Mouse (Mus musculus): ENCODE data around the gene P2ry13. TPM values are rescaled to one million over a fixed set of nuclear protein-coding genes. Genes with fewer than 3 reads are reported as not detected.
A peak's percentile ranks its signal among the peaks of the same experiment; 100 is the strongest.

Gene P2ry13
- total RNA-seq, 1 experiment from 2014 or later: 2.0 TPM

DNA sequence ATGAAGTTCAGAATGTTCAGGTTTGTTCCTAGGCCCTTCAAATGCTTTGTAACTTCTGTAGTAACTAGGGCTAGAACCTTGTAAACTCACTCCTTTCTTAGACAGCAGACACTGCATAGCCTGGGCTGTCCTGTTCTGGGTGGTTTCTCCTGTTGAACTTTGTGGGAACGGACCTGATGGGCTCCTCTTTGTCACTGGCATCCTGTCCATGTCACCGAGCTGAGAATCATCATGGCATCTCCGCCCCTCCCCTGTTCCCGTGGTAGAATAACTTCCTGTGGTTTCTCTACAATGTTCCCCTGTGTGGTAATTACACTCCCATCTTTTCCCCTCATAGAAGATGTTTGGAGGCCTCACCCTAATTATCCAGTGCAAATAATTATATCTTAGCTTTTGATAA, 4.7 kb downstream of the P2ry13 start:
- peak; percentile 25 to 33; a peak in 2 of 4 replicates for ATAC-seq (replicated peaks in 1 of 2; ENCODE audit: insufficient read depth in 1 of 2, low FRiP score in 2 of 2, low TSS enrichment in 1 of 2, low read depth in 1 of 2, poor library complexity in 2 of 2, severe bottlenecking in 2 of 2)

DNA sequence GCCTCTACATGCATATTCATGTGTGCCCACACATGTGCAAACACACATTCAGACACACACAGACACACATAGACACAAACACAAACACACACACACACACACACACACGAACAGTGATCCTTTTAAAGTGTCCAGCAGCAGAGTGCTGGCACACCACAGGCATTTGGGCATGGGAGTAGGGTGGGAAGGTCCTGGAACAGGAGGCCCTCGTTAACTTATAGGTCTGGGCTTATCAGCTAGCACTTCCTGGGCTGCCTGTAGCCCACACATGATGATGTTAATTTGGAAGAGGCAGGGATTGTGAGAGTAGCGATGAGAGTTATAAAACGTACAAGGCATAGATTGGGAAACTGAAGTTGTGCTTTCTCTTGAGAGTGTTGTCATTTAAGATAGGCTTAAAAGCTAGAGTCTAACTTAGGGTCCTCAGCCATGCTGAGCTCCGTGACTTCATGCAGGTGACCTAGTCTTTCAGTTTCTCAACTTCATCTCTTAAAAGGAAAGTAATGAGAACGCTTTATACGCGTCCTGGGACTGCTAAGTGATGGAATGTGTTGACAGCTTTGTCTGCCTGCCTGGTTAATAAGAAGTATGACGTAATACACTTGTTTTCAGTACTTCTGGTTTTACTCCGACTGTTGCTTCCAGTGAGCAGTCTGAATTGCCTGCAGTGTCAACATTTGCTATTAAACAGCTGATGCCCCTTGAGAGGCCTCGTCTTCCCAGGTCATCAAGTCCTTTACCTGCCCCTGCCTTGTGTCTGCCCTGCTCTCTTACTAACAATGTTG, 5.8 kb downstream of the P2ry13 start:
- no peak for ATAC-seq (replicated peaks in 1 of 2; ENCODE audit: insufficient read depth in 1 of 2, low FRiP score in 2 of 2, low TSS enrichment in 1 of 2, low read depth in 1 of 2, poor library complexity in 2 of 2, severe bottlenecking in 2 of 2)

DNA sequence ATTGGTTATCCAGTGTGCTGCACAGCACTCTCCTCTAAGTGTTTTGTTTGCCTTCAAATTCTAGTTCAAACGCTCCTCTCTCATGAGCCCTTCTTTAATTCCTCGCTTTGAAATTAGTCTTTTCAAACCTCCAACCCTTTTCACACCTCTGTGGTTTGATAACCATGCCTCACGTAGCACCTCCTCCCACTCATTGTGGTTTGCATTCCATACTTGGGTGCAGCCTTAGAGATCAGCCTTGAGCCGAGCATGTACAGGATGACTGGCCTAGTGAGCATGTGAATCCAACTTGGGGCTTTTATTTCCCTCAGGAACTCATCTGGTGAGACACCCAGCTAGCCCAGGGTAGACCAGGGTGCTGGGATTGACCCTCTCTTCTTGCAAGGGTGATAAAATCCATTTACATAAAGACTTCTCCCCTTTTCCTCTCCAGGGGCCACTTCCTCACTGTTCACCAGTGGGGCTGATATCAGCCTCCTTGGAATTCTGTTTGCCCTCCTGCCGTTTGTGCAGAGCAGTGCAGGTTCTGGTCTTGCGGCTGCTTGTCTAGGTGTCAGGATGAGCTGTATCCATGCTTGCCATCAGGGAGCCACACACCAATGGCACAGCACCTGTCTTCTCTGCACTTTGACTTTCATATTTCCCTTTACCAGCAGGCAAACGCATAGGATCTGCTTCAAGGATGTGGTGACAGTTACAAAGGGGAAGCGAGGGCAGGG, 6.7 kb downstream of the P2ry13 start:
- 0 out of 4 replicates have a peak, but pooled peaks of 1 of the 2 experiments have one; percentile 24 for ATAC-seq (replicated peaks in 1 of 2; ENCODE audit: insufficient read depth in 1 of 2, low FRiP score in 2 of 2, low TSS enrichment in 1 of 2, low read depth in 1 of 2, poor library complexity in 2 of 2, severe bottlenecking in 2 of 2)

DNA sequence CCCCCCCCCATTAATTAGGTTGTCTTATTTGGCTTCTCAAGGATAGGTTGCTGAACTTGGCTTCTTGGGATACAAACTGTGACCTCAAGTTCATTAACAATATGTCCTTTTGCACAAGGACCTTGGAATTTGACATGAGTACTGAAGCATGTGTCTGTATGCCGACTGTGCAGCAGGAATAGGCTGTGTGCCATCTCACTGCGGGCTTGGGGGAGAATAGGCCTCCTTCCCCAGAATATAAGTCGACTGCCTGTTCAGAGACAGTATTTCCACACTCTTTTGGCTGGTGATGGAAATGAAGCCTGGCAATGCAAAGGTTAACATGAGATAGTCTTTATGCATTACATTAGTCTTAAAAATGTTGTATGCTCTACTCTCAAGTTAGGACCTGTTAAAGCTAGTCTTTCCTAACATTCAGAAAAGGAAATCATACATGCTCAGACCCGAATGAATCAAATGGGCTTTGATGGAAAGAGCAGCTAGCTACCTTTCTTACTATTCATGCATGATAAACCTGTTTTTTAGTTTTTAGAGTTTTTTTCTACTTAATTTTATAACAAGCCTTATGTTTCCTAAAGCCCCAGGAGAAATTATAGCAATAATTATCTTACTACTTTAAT, 13.2 kb downstream of the P2ry13 start:
- no peak for ATAC-seq (replicated peaks in 1 of 2; ENCODE audit: insufficient read depth in 1 of 2, low FRiP score in 2 of 2, low TSS enrichment in 1 of 2, low read depth in 1 of 2, poor library complexity in 2 of 2, severe bottlenecking in 2 of 2)

DNA sequence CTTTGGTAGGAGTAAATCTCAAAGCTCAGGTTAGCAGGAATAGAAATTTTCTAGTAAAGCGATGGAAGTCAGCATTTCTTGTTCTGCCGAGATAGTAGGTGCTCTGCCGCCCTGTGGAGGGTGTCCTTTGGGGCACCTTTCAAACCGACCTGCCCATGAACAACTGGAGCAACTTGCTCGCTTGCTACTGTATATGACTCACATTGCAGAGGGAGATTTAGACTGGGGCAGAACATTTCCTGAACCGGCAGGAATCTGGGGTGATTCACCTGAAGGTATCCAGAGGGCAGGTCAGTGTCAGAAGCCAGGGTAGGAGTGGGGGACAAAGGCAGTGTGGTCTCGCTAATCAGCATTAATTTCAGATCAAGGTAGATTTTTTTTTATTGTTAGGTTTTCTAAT, 15.7 kb downstream of the P2ry13 start, which contains the start of gene Gpr87:
TSS of gene Gpr87 (minus strand) at position 167 of the 400 bp plus-strand sequence.
- no peak for ATAC-seq (replicated peaks in 1 of 2; ENCODE audit: insufficient read depth in 1 of 2, low FRiP score in 2 of 2, low TSS enrichment in 1 of 2, low read depth in 1 of 2, poor library complexity in 2 of 2, severe bottlenecking in 2 of 2)

DNA sequence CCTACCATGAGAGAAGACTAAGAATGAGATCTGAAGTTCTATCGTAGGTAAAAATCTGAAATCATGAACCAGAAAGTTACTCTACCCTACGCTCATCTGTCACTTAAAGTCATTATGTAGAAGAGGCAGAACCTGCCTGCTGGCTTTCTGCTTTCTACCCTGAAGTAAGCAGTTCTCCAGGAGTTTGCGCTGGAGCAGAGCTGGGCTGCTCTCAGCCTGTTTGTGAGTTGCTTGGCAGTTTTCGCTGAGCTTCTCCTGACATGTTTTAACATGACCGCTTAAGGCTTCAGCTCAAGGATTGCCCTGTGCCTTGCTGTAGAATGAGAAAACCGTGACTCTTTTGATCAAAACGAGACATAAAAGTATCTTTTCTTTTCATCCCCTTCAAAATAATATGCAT, 16.6 kb downstream of the P2ry13 start:
- ATAC-seq (replicated peaks in 1 of 2; ENCODE audit: insufficient read depth in 1 of 2, low FRiP score in 2 of 2, low TSS enrichment in 1 of 2, low read depth in 1 of 2, poor library complexity in 2 of 2, severe bottlenecking in 2 of 2): no peak

DNA sequence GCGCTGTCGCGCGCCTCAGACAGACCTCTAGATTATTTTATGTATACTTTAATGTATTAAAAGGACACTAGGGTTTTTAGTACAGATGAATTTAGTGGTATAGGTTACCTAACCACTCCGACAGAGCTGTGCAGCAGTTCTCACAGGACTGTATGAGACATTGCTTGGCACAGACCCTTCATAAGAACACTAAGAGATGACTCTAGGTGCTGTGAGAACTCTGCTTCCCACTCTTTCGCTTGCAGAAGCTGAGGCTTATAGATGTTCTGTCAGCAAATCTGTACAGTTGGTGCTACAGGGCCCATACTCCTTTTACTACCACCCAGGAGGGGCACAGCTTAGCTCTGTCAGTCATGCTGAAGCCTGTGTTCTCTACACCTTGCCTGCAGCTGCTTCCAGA, 19.0 kb downstream of the P2ry13 start:
- ATAC-seq (replicated peaks in 1 of 2; ENCODE audit: insufficient read depth in 1 of 2, low FRiP score in 2 of 2, low TSS enrichment in 1 of 2, low read depth in 1 of 2, poor library complexity in 2 of 2, severe bottlenecking in 2 of 2): no peak

DNA sequence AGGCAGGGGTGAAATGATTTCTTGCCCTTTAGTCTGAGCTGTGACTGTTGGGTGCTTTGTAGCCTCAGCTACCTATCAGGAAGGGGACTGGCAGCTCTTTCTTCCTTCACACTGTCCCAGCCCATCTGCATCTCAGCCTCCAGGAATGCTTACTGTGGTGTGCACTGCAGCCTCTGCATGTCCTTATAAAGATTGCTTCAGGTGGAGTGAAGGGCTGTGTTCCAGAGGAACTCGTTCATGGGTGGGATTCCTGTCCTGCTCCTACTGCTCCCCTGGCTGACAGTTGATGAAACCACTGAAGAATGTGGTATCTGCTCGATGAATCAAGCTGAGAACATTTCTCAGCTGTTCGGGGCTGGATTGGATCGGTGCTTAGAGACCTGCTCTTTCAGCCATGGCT, 23.3 kb downstream of the P2ry13 start:
- no peak for ATAC-seq (replicated peaks in 1 of 2; ENCODE audit: insufficient read depth in 1 of 2, low FRiP score in 2 of 2, low TSS enrichment in 1 of 2, low read depth in 1 of 2, poor library complexity in 2 of 2, severe bottlenecking in 2 of 2)

DNA sequence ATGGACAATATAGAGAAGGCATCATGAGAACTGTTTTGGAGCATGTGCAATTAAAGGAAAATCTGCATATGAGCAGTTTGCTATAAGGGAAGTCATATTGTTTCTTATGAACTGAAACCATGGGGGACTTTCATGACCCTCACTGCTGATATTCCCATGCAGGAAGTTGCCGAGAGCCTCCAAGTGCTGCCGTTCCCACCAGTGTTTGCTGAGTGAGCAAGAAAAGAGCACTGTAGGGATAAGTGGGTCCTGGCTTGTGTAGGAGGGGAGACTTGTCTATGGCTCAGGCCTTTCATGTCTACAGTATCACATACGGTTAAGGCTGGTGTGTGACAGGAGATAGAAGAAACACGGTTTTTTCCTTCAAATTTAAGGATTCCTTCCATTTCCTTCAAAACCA, 25.0 kb downstream of the P2ry13 start:
- ATAC-seq (replicated peaks in 1 of 2; ENCODE audit: insufficient read depth in 1 of 2, low FRiP score in 2 of 2, low TSS enrichment in 1 of 2, low read depth in 1 of 2, poor library complexity in 2 of 2, severe bottlenecking in 2 of 2): no peak

DNA sequence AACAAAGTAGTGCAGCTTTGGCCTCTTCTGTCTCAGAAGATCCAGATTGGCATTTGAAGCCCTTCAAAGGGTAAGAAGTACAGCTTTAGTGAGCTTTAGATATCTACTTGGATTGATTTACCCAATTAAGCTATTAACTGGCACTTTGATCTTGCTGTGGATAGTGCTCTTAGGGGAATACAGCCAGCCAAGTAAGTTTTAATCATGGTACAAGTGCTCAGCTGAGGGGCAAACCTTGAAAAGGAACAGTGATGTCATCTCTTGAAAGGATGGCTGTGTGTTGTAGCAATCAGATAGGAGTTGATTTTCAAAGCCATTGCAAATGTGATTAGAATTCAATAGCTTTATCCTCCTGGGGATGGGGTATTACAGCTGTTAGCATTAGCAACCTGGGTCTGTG, 28.6 kb downstream of the P2ry13 start:
- ATAC-seq (replicated peaks in 1 of 2; ENCODE audit: insufficient read depth in 1 of 2, low FRiP score in 2 of 2, low TSS enrichment in 1 of 2, low read depth in 1 of 2, poor library complexity in 2 of 2, severe bottlenecking in 2 of 2): no peak

DNA sequence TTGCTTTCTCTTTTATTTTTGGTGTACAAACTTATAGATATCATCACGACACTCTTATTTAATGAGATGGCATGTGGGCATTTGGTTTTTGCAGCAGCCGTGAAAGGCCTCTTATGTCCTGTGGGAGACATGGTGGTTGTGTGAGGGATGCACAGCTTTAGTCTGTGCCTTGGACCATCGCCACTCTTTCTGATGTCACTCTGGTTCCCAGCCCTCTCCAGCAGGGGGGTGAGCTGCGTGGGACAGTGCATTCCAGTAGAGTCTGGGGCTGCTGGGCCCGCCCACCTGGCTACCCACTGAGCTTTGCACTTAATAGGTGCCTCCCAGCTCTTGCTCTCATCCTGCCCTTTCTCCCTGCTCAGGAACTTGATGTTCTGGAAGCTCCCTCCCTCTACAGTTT, 29.5 kb downstream of the P2ry13 start:
- no peak for ATAC-seq (replicated peaks in 1 of 2; ENCODE audit: insufficient read depth in 1 of 2, low FRiP score in 2 of 2, low TSS enrichment in 1 of 2, low read depth in 1 of 2, poor library complexity in 2 of 2, severe bottlenecking in 2 of 2)

DNA sequence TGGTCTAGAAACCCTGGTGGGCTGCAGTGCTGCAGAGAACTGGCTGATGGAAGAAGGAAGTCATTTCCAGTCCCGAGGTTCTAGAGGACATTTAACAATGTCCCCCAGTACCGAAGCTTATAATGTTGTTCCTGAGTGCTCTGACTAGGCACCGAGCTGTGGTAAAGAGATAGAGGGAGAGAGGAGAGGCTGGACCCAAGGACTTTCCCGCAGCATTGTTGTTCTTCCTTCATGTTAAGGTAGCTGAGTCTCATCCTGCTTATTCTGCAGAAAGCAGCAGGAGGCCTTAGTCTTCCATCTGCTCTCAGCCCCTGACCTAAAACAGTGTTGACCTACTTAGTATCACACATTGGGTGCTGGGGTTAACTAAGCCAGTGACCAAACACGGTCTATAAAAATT, 33.8 kb downstream of the P2ry13 start:
- ATAC-seq (replicated peaks in 1 of 2; ENCODE audit: insufficient read depth in 1 of 2, low FRiP score in 2 of 2, low TSS enrichment in 1 of 2, low read depth in 1 of 2, poor library complexity in 2 of 2, severe bottlenecking in 2 of 2): no peak

DNA sequence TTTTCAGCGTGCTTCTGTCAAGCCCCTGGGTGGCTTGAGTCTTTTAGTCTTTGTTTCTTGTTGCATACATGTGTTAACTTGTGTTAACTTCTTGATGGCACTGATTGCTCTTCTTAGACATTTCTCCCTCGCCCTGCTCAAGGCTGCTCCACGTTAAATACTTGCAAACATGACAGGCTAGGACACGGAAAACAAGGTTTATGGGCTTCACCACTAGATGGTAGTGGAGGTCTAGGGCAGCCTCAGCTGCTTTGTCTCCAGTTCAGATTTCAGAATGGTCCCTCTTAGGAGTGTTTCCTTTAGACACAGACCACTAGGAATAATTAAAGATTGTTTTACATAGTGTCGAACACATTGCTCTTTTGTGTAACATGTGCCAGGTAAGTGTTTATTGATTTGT, 35.4 kb downstream of the P2ry13 start:
- ATAC-seq (replicated peaks in 1 of 2; ENCODE audit: insufficient read depth in 1 of 2, low FRiP score in 2 of 2, low TSS enrichment in 1 of 2, low read depth in 1 of 2, poor library complexity in 2 of 2, severe bottlenecking in 2 of 2): peak; percentile 81 to 85

DNA sequence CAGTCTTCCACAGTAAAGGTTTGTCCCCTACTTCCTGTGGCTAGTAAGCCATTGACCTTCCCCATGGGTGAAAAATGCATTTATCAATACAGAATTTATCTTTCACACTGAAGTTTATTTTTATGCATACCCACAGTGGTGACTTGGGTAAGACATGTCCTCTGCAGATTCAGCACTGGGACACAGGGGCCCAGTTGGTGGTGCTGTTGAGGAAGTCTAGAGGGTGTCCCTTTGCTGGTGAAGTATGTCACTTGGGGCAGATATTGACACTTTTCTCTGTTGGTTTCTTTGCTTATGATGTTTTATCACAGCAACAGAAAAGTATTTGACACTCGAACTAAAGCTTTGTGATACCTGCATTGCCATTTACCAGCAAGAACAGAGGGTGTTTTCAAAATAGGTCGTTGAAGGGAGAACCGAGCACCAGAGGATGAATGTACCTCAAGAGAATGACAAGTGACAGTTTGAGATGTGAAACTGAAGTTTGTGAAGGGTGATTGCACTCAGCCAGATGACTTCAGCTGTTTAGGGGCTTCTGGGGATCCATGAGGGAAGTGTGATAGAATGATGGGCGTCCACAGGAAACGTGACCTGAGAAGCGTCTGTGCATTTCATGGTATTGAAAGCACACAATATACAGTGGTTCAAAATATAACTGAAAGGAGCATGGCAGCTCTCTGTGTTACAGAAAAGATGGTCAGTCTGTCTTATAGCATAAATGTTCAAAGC, 36.1 kb downstream of the P2ry13 start:
- no peak; a peak in 1 of 4 replicates for ATAC-seq (replicated peaks in 1 of 2; ENCODE audit: insufficient read depth in 1 of 2, low FRiP score in 2 of 2, low TSS enrichment in 1 of 2, low read depth in 1 of 2, poor library complexity in 2 of 2, severe bottlenecking in 2 of 2)

DNA sequence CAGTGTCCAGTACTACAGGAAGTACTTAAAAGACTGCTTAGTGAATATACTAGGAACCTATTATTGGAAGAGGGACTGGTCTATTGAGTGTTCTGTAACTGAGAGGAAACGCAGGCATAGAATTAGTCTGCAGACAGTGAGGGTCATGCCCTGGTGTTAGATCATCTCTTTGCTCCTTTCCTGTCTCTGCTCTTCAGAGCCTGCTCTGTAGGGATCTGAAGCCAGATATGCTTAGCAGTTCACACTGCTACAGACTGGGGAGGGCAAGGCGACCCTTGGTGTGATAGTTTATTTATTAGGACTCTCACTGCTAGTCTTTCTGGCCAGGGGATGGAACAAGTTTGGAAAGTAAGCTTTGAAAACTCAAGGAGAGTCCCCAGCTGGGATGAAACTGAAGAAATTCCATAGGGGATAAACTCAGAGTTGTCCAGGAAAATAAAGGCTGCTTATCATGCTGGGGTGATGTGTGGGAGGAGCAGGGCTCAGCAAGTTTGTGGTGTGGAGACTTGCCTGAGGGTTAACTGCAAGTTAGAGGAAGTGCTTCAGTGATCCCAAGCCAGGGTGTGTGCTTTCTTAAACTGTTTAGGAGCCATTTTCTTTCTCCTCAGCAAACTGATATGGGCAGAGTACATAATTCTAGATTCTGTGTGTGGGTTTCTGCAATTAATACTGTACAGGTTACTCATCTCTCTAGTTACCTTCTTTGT, 40.6 kb downstream of the P2ry13 start:
- ATAC-seq (replicated peaks in 1 of 2; ENCODE audit: insufficient read depth in 1 of 2, low FRiP score in 2 of 2, low TSS enrichment in 1 of 2, low read depth in 1 of 2, poor library complexity in 2 of 2, severe bottlenecking in 2 of 2): peak; percentile 33 to 65; a peak in 1 of 4 replicates

DNA sequence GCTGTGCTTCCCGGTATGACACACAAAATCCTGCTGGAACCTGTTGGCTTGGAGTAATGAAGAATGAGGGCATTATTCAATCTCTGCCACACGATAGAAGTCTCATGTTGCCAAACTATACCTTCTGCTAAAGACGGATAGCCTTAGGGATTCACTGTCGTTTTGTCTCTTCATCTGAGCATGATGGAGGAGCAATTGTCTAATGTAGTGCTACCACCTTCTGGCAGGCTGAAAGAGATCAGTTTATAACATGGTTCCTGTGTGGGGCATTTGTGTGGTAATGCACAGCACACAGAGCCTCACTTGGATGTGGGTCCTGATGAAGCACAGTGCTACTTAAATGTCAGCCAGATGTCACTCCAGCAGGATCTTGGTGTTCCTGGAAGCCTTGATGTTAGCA, 41.5 kb downstream of the P2ry13 start:
- peak in 1 of 2 experiments; percentile 49; a peak in 1 of 4 replicates for ATAC-seq (replicated peaks in 1 of 2; ENCODE audit: insufficient read depth in 1 of 2, low FRiP score in 2 of 2, low TSS enrichment in 1 of 2, low read depth in 1 of 2, poor library complexity in 2 of 2, severe bottlenecking in 2 of 2)

DNA sequence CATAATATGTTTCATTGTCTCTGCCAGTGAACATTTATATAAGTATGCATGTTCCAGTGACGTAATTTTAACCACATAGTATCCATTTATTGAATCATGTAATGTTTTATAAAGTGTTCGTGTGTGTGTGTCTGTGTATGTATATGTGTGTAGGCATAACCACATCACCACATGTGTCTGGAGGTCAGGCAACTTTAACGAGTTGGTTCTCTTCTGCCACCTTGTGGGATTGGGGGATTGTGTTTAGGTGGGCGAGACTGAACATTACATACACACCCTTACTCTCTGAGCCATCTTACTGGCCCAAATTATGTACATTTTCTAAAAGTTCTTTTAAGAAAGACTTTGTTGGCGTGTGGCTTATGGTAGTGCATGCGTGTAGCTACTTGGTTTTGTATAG, 42.2 kb downstream of the P2ry13 start:
- peak; percentile 59 to 64; a peak in 2 of 4 replicates for ATAC-seq (replicated peaks in 1 of 2; ENCODE audit: insufficient read depth in 1 of 2, low FRiP score in 2 of 2, low TSS enrichment in 1 of 2, low read depth in 1 of 2, poor library complexity in 2 of 2, severe bottlenecking in 2 of 2)
